Mouse (Mus musculus): ENCODE data around the gene Mib2.
"Not testable (repeated sequence)": the region's sequence is repeated elsewhere in the genome, so short reads cannot be mapped to it uniquely, and the experiment has no call there.

Mib2 gene

GRCm38 (mm10) chr4:155668689-155669597 is at the start of gene Mib2:
Gene Mib2 (minus strand): TSS chr4:155669198.
- peak; percentile 98 for DNase-seq (ENCODE audit: low read depth, low spot score)

- DNase-seq (ENCODE audit: low read depth, low spot score), result peak; percentile 36
Observed at GRCm38 (mm10) chr4:155710521-155711252, 41.7 kb upstream of the Mib2 start.

GRCm38 (mm10) chr4:155708988-155709387 is 40.0 kb upstream of the Mib2 start:
- no peak for DNase-seq (ENCODE audit: low read depth, low spot score)

GRCm38 (mm10) chr4:155708582-155708981 is 39.6 kb upstream of the Mib2 start:
- DNase-seq (ENCODE audit: low read depth, low spot score), result no peak

GRCm38 (mm10) chr4:155705592-155705929 is 36.6 kb upstream of the Mib2 start:
- peak; percentile 65 for DNase-seq (ENCODE audit: low read depth, low spot score)

- peak; percentile 97 for DNase-seq (ENCODE audit: low read depth, low spot score)
Observed at GRCm38 (mm10) chr4:155704721-155705591, 36.0 kb upstream of the Mib2 start, which contains the start of gene Ssu72. Gene Ssu72 (plus strand): TSS chr4:155704800.

- no peak for DNase-seq (ENCODE audit: low read depth, low spot score)
Observed at GRCm38 (mm10) chr4:155703425-155703929, 34.5 kb upstream of the Mib2 start.

- peak; percentile 57 for DNase-seq (ENCODE audit: low read depth, low spot score)
Observed at GRCm38 (mm10) chr4:155700425-155700824, 31.4 kb upstream of the Mib2 start.

GRCm38 (mm10) chr4:155696261-155697255 is 27.6 kb upstream of the Mib2 start:
- DNase-seq (ENCODE audit: low read depth, low spot score), result peak; percentile 88

GRCm38 (mm10) chr4:155695531-155696062 is 26.6 kb upstream of the Mib2 start:
- no peak for DNase-seq (ENCODE audit: low read depth, low spot score)

- DNase-seq (ENCODE audit: low read depth, low spot score), result peak; percentile 79
Observed at GRCm38 (mm10) chr4:155694482-155695401, 25.7 kb upstream of the Mib2 start.

- peak; percentile 80 for DNase-seq (ENCODE audit: low read depth, low spot score)
Observed at GRCm38 (mm10) chr4:155694111-155694481, 25.1 kb upstream of the Mib2 start, which contains the start of gene Fndc10. Gene Fndc10 (plus strand): TSS chr4:155694342.

GRCm38 (mm10) chr4:155692421-155692820 is 23.4 kb upstream of the Mib2 start:
- DNase-seq (ENCODE audit: low read depth, low spot score), result peak; percentile 62

- no peak for DNase-seq (ENCODE audit: low read depth, low spot score)
Observed at GRCm38 (mm10) chr4:155690571-155691375, 21.8 kb upstream of the Mib2 start.

GRCm38 (mm10) chr4:155687764-155688163 is 18.8 kb upstream of the Mib2 start:
- peak; percentile 64 for DNase-seq (ENCODE audit: low read depth, low spot score)

- DNase-seq (ENCODE audit: low read depth, low spot score), result not testable (repeated sequence)
Observed at GRCm38 (mm10) chr4:155683670-155684277, 14.8 kb upstream of the Mib2 start.

GRCm38 (mm10) chr4:155675991-155676390 is 7.0 kb upstream of the Mib2 start:
- no peak for DNase-seq (ENCODE audit: low read depth, low spot score)
